Mouse (Mus musculus): Measurements from ENCODE around the gene Bcan.

DNA sequence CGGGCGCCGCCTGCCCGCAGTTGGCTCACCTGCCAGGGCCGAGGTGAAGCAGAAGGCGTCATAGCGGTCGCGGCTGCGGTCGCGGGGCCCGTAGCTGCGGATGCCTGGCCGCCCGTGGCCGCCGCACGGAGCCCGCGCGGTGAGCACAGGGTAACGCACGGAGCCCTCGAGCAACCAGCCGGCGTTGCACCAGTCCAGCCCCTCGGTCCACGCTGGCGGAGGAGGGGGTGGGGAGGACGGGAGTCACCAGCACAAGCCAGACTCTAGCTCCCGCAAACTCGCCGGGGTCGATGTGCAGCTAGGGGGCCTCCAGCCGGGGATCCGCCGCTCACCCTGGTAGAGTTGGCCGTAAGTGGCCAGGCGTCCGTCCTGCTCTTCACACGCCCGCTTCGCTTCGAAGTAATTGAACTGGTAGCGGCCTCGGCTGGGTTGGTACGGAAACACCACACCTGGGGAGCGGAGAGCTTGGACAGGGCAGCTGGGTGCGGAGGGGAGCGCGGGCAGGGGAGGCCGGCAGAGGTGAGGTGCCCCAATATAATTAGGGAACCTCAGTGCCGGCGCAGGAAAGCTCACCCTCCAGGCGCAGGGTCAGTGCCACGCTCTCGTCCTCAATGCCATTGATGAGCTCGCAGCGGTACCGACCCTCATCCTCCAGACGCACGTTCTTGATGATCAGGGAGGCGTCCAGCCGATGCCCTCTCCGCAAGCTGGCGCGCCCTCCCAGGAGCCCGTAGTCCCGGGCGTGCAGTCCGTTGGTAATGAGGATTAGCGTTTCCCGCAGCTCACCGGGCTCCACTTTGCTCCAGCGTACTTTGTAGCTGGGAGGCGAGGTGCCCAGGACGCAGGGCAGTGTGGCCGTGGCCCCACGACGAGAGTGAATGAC, 23.4 kb upstream of the Bcan start:
- TF ChIP-seq GATA1 (IDR thresholded peaks at IDR 0.05; ENCODE audit: borderline replicate concordance, low read length) (no peak), FLI1 (IDR thresholded peaks at IDR 0.05; ENCODE audit: low read length) (no peak)
